Mouse (Mus musculus) G1E (cell line): Measurements from ENCODE around the gene S1pr2. TPM values are rescaled to one million over a fixed set of nuclear protein-coding genes. Genes with fewer than 3 reads are reported as not detected.

ENCODE experiments used
- ATAC-seq: 2 replicates; pipeline ENCODE4 v1.8.0; 2016; ENCODE audit warnings: mild to moderate bottlenecking; ENCODE audit not compliant: insufficient number of reproducible peaks, poor library complexity, low FRiP score, severe bottlenecking; ENCODE audit errors: extremely low read depth
- DNase-seq: peaks from one replicate; pipeline ENCODE4 v3.0.0; 2012; ENCODE audit warnings: low spot score
- H3K27me3 ChIP-seq: 2 replicates; pipeline ENCODE4 v1.6.1; 2012; ENCODE audit warnings: mild to moderate bottlenecking, low read length, inconsistent platforms; ENCODE audit not compliant: insufficient read depth
- H3K36me3 ChIP-seq: replicated peaks from 2 replicates; pipeline ENCODE3; 2012; ENCODE audit warnings: mild to moderate bottlenecking, inconsistent platforms
- H3K4me1 ChIP-seq: 2 replicates; pipeline ENCODE4 v1.6.1; 2012; ENCODE audit warnings: low read depth, low read length, inconsistent platforms, mixed read lengths; ENCODE audit not compliant: insufficient read depth
- H3K4me3 ChIP-seq: 2 replicates; pipeline ENCODE4 v1.5.1; 2012; ENCODE audit warnings: low read depth, mild to moderate bottlenecking, inconsistent platforms, low read length, moderate library complexity, mixed read lengths
- H3K9me3 ChIP-seq: replicated peaks from 2 replicates; pipeline ENCODE4 v1.6.1; 2012; ENCODE audit warnings: inconsistent platforms
- CTCF ChIP-seq: IDR thresholded peaks from 2 replicates; pipeline ENCODE4 v1.5.1; 2012; ENCODE audit warnings: low read depth, low read length, inconsistent platforms, mixed read lengths
- GATA1 ChIP-seq: IDR thresholded peaks from 2 replicates; pipeline ENCODE4 v1.6.1; 2012; ENCODE audit warnings: borderline replicate concordance, low read length, inconsistent platforms, mixed read lengths
- GATA2 ChIP-seq: IDR thresholded peaks from 2 replicates; pipeline ENCODE4 v1.6.1; 2012; ENCODE audit warnings: low read depth, low read length, inconsistent platforms, borderline replicate concordance
- POLR2AphosphoS5 ChIP-seq: IDR thresholded peaks from 2 replicates; pipeline ENCODE4 v1.6.1; 2012; ENCODE audit warnings: low read depth, low read length, inconsistent platforms; ENCODE audit not compliant: insufficient replicate concordance
- TAL1 ChIP-seq: conservative IDR thresholded peaks from 2 replicates; pipeline ENCODE4 v1.6.1; 2012; ENCODE audit warnings: low read depth, low read length, inconsistent platforms, mixed read lengths
- polyA plus RNA-seq: library from polyadenylated mRNA; stranded (reverse); fragments of >175 nt; gene quantifications from 2 replicates; pipeline ENCODE4 v1.2.3, GENCODE M21; 2012
- total RNA-seq, 2 experiments: library from RNA; stranded (forward) in 1 of 2; stranded (reverse) in 1 of 2; fragments of 200-1000 nt in 1 of 2; fragments of >200 nt in 1 of 2; fragmentation: Nextera tagmentation in 1 of 2; gene quantifications; 2 replicates each; pipeline ENCODE4 v1.2.3; 2014 to 2017

The S1pr2 gene
- total and polyA plus RNA-seq, 3 experiments, result 1.6 to 8.4 (median 2.1) TPM

- no peak for TF ChIP-seq GATA2
- no peak for TF ChIP-seq CTCF
- TF ChIP-seq GATA1, result no peak
- TF ChIP-seq TAL1, result no peak
- TF ChIP-seq POLR2AphosphoS5, result no peak
- Histone ChIP-seq H3K4me3 (peak overlapping the region; percentile 29; the same call in 1 of the 2 replicates), H3K27me3 (peaks cover 4% of the 10 kb centered on the region), H3K9me3 (no peaks in the 10 kb centered on the region), H3K4me1 (peaks cover 68% of the 10 kb centered on the region), H3K36me3 (peaks cover 60% of the 10 kb centered on the region)
- DNase-seq (no peak), ATAC-seq (no peak)
These were observed 26.2 kb downstream of the S1pr2 start for GRCm38 (mm10) chr9:20950419-20950818.

DNA sequence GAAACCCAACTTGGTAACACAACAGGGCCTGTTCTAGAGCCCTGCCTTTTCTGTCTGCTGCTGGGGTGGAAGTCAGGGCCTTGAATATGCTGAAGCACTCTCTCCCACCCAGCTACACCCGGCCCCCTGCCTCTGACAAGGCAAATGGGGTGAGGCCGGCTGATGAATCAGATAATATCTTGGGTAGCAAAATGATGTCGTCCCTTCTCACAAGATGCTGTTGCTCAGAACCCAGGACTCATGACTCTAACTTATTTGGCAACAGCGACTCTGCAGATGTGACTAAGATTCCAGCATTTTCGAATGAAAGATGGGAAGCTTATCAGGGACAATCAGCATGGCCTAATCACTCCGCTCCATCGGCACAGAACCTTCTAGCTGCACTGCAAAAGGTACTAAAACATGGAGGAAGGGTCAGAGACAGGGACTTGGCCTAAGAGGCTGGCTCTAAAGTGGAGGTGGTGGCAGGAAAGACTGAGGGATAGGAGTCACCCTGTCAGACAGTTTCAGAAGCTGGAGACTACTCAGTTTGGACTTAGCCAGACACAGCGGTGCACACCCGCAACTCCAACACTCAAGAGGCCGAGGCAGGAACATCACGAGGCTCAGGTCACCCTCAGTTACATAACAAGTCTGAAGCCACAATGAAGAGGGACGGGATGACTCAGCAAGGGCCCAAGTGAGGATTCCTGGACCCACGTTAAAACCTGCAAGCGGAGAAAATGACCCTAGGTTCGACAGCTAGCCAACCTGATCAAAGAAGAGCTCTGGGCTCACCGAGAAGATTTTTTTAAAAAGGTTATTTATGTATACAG is 30.3 kb downstream of the S1pr2 start:
- no peak for TF ChIP-seq GATA1
- no peak for TF ChIP-seq POLR2AphosphoS5
- TF ChIP-seq TAL1, result no peak
- no peak for TF ChIP-seq GATA2
- no peak for TF ChIP-seq CTCF
- ATAC-seq, result peak; percentile 54; the same call in 1 of the 2 replicates
- Histone ChIP-seq H3K9me3 (no peaks in the 10 kb centered on the region), H3K27me3 (no peaks in the 10 kb centered on the region), H3K4me3 (peak overlapping the region; percentile 31; the same call in 1 of the 2 replicates), H3K36me3 (peaks cover 99% of the 10 kb centered on the region), H3K4me1 (peaks cover 85% of the 10 kb centered on the region)
- no peak for DNase-seq

- Histone ChIP-seq H3K27me3 (no peaks in the 10 kb centered on the region), H3K36me3 (peaks cover 100% of the 10 kb centered on the region), H3K9me3 (no peaks in the 10 kb centered on the region), H3K4me1 (peaks cover 75% of the 10 kb centered on the region), H3K4me3 (no peak overlapping the region)
- no peak for DNase-seq
- no peak for TF ChIP-seq GATA2
- TF ChIP-seq POLR2AphosphoS5, result no peak
- no peak for TF ChIP-seq CTCF
- TF ChIP-seq GATA1, result no peak
- TF ChIP-seq TAL1, result no peak
- no peak for ATAC-seq
These were observed 31.7 kb downstream of the S1pr2 start for GRCm38 (mm10) chr9:20944697-20945370.

- peaks cover 67% of the 10 kb centered on the region for H3K4me1 ChIP-seq
- no peaks in the 10 kb centered on the region for H3K9me3 ChIP-seq
- no peak for ATAC-seq
- H3K36me3 ChIP-seq, result peaks cover 100% of the 10 kb centered on the region
- no peaks in the 10 kb centered on the region for H3K27me3 ChIP-seq
- no peak overlapping the region for H3K4me3 ChIP-seq
- TF ChIP-seq CTCF (no peak), TAL1 (no peak), GATA1 (no peak), POLR2AphosphoS5 (no peak), GATA2 (no peak)
- DNase-seq, result no peak
These were observed 32.7 kb downstream of the S1pr2 start for GRCm38 (mm10) chr9:20943911-20944310.

- ATAC-seq (no peak), DNase-seq (no peak)
- no peaks in the 10 kb centered on the region for H3K9me3 ChIP-seq
- H3K4me3 ChIP-seq, result no peak overlapping the region
- TF ChIP-seq GATA2, result no peak
- TF ChIP-seq GATA1, result no peak
- TF ChIP-seq CTCF, result no peak
- no peaks in the 10 kb centered on the region for H3K27me3 ChIP-seq
- H3K4me1 ChIP-seq, result peaks cover 62% of the 10 kb centered on the region
- peaks cover 100% of the 10 kb centered on the region for H3K36me3 ChIP-seq
These were observed 33.2 kb downstream of the S1pr2 start for GRCm38 (mm10) chr9:20943396-20943795.

DNA sequence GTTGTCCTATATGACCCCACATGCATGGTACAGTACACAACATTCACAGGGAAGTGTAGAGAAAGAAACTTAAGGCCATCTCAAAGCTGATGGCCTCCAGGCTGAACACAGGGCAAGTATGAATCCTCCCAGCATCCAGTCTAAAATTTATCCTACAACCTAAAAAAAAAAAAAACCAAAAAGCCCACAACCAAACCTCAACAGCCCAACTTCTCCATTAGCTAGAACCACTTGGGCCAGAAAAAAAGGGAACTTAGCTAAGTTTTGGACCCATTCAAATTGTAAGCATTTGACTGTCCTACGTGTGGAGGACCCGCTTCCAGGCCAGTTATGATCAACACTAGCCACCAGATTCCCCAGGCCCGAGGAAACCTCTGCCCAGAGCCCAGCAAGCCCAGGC is 53.3 kb downstream of the S1pr2 start:
- no peaks in the 10 kb centered on the region for H3K27me3 ChIP-seq
- no peak for ATAC-seq
- no peaks in the 10 kb centered on the region for H3K9me3 ChIP-seq
- no peak for DNase-seq
- H3K4me3 ChIP-seq, result no peak overlapping the region
- peaks cover 100% of the 10 kb centered on the region for H3K36me3 ChIP-seq
- H3K4me1 ChIP-seq, result no peaks in the 10 kb centered on the region; the same call in 1 of the 2 replicates
- TF ChIP-seq GATA1 (no peak), POLR2AphosphoS5 (no peak)
